Mouse (Mus musculus) v-Abl transformed pro-B cells (cell line): Measurements from ENCODE around the gene Lyrm7.

ENCODE experiments used
- in situ Hi-C, 2 experiments: fragments of 400-800 bp; cut with MboI; formaldehyde crosslinking; loops; one replicate each; pipeline ENCODE4 v1.15.1; 2025; ENCODE audit not compliant: unreplicated experiment in 2 of 2

Lyrm7 gene

GRCm38 (mm10) chr11:54884937-54885336 lies 24.2 kb upstream of the Lyrm7 start:
- in situ Hi-C loops: loop anchor here (5.0 to 25.0 kb wide), 5 partner anchors 37 to 773 kb away; partner anchors contain the start of gene P4ha2 (in 1 of the 2)

GRCm38 (mm10) chr11:54884197-54884828 lies 23.6 kb upstream of the Lyrm7 start:
- in situ Hi-C loops: loop anchor here in 1 of 2 experiments (25.0 kb wide), 1 partner anchor 772 kb away; the partner anchor contains the start of gene P4ha2

GRCm38 (mm10) chr11:54882671-54883070 lies 22.0 kb upstream of the Lyrm7 start:
- in situ Hi-C loops: loop anchor here in 1 of 2 experiments (25.0 kb wide), 1 partner anchor 770 kb away; the partner anchor contains the start of gene P4ha2

GRCm38 (mm10) chr11:54881051-54881474 lies 20.3 kb upstream of the Lyrm7 start:
- in situ Hi-C loops: loop anchor here in 1 of 2 experiments (25.0 kb wide), 1 partner anchor 769 kb away; the partner anchor contains the start of gene P4ha2

- in situ Hi-C loops: loop anchor here in 1 of 2 experiments (10.0 to 25.0 kb wide), 4 partner anchors 275 to 768 kb away; partner anchors contain the start of genes Atox1, G3bp1, P4ha2 and Slc36a3
Measured at GRCm38 (mm10) chr11:54879922-54880321, 19.2 kb upstream of the Lyrm7 start.

- in situ Hi-C loops: loop anchor here in 1 of 2 experiments (10.0 to 25.0 kb wide), 4 partner anchors 275 to 767 kb away; partner anchors contain the start of genes Atox1, G3bp1, P4ha2 and Slc36a3
Measured at GRCm38 (mm10) chr11:54879434-54879833, 18.7 kb upstream of the Lyrm7 start.

GRCm38 (mm10) chr11:54878893-54879292 lies 18.2 kb upstream of the Lyrm7 start:
- in situ Hi-C loops: loop anchor here in 1 of 2 experiments (10.0 to 25.0 kb wide), 4 partner anchors 276 to 767 kb away; partner anchors contain the start of genes Atox1, G3bp1, P4ha2 and Slc36a3

GRCm38 (mm10) chr11:54876031-54876430 lies 15.3 kb upstream of the Lyrm7 start:
- in situ Hi-C loops: loop anchor here in 1 of 2 experiments (10.0 to 25.0 kb wide), 4 partner anchors 279 to 764 kb away; partner anchors contain the start of genes Atox1, G3bp1, P4ha2 and Slc36a3

GRCm38 (mm10) chr11:54871831-54872537 lies 11.3 kb upstream of the Lyrm7 start:
- in situ Hi-C loops: loop anchor here in 1 of 2 experiments (10.0 kb wide), 3 partner anchors 283 to 593 kb away; partner anchors contain the start of genes Atox1, G3bp1 and Slc36a3

GRCm38 (mm10) chr11:54869318-54869717 lies 8.6 kb upstream of the Lyrm7 start:
- in situ Hi-C loops: no loop called here

GRCm38 (mm10) chr11:54868445-54868844 lies 7.7 kb upstream of the Lyrm7 start:
- in situ Hi-C loops: no loop called here

GRCm38 (mm10) chr11:54867903-54868434 lies 7.3 kb upstream of the Lyrm7 start:
- in situ Hi-C loops: no loop called here

- in situ Hi-C loops: no loop called here
Measured at GRCm38 (mm10) chr11:54867049-54867385, 6.3 kb upstream of the Lyrm7 start.

GRCm38 (mm10) chr11:54866119-54867048 lies 5.7 kb upstream of the Lyrm7 start, which contains the start of gene Hint1:
TSS of gene Hint1 (plus strand) at chr11:54866383.
- in situ Hi-C loops: no loop called here

GRCm38 (mm10) chr11:54865330-54866085 lies 4.8 kb upstream of the Lyrm7 start:
- in situ Hi-C loops: no loop called here

GRCm38 (mm10) chr11:54862621-54863520 lies 2.2 kb upstream of the Lyrm7 start:
- in situ Hi-C loops: loop anchor here (5.0 kb wide), 6 partner anchors 76 to 556 kb away; partner anchors contain the start of genes Cdc42se2 (in 1 of the 2) and Rapgef6 (in 1 of the 2)
